Mouse (Mus musculus) lung, postnatal 0 days (tissue): ENCODE data around the gene Lpp. TPM values are rescaled to one million over a fixed set of nuclear protein-coding genes. Genes with fewer than 3 reads are reported as not detected.
A peak's percentile ranks its signal among the peaks of the same experiment; 100 is the strongest.

Source experiments
- ATAC-seq: fragments of 200-750 bp; cut with Nextera tagmentation; 2 replicates; pipeline ENCODE4 v1.8.0; 2017; ENCODE audit warnings: moderate library complexity
- DNase-seq: peaks from one replicate; pipeline ENCODE4 v3.0.0-alpha.2; 2016; ENCODE audit warnings: low spot score
- H3K27ac ChIP-seq: fragments of 300-500 bp; sonication (generic); 2 replicates; pipeline ENCODE4 v1.5.1; 2014; ENCODE audit warnings: antibody characterized with exemption, mild to moderate bottlenecking, low read length, mixed read lengths
- H3K27me3 ChIP-seq: fragments of 300-500 bp; sonication (generic); replicated peaks from 2 replicates; pipeline ENCODE4 v1.6.1; 2014; ENCODE audit warnings: low read length, mixed read lengths; ENCODE audit not compliant: insufficient read depth
- H3K36me3 ChIP-seq: fragments of 300-500 bp; sonication (generic); 2 replicates; pipeline ENCODE4 v1.6.1; 2014; ENCODE audit warnings: low read length, mixed read lengths; ENCODE audit not compliant: insufficient read depth
- H3K4me1 ChIP-seq: fragments of 300-500 bp; sonication (generic); 2 replicates; pipeline ENCODE4 v1.6.1; 2014; ENCODE audit warnings: antibody characterized with exemption, low read depth, low read length, mixed read lengths; ENCODE audit not compliant: insufficient read depth
- H3K4me2 ChIP-seq: fragments of 300-500 bp; sonication (generic); replicated peaks from 2 replicates; pipeline ENCODE4 v1.6.1; 2014; ENCODE audit warnings: low read depth, mild to moderate bottlenecking, low read length, moderate library complexity, mixed read lengths
- H3K4me3 ChIP-seq: fragments of 300-500 bp; sonication (generic); 2 replicates; pipeline ENCODE4 v1.5.1; 2014; ENCODE audit warnings: low read depth, low read length
- H3K9ac ChIP-seq: fragments of 300-500 bp; sonication (generic); replicated peaks from 2 replicates; pipeline ENCODE4 v1.6.1; 2014; ENCODE audit warnings: low read depth, mild to moderate bottlenecking
- H3K9me3 ChIP-seq: fragments of 300-500 bp; sonication (generic); 2 replicates; pipeline ENCODE4 v1.6.1; 2016; ENCODE audit warnings: low read length, mixed read lengths
- CTCF ChIP-seq: IDR thresholded peaks from 2 replicates; pipeline ENCODE4 v1.5.1; 2016; ENCODE audit warnings: antibody characterized with exemption, mild to moderate bottlenecking
- EP300 ChIP-seq: IDR thresholded peaks from 2 replicates; pipeline ENCODE4 v1.6.1; 2016; ENCODE audit warnings: antibody characterized with exemption, mild to moderate bottlenecking, control low read depth
- WGBS: fragments of 180-500 bp; shearing (Covaris S2); extraction: QIAGEN DNeasy Blood & Tissue Kit; methylation state at CpG from one replicate; pipeline ENCODE4 v1.1.7; 2014; 5-methylcytosine and 5-hydroxymethylcytosine counted together
- polyA plus RNA-seq: library from polyadenylated mRNA; unstranded; fragments of >200 nt; fragmentation: Nextera tagmentation; extraction: Ambion mirVana; gene quantifications from 2 replicates; pipeline ENCODE4 v1.2.1, GENCODE M21; 2015

Lpp gene
- polyA plus RNA-seq, 1 experiment from 2014 or later, result 36.8 TPM

- WGBS, result 80% methylated on average over 9 of the region's 9 CpGs
- H3K4me3 ChIP-seq, result no peak overlapping the region
- peaks cover 1% of the 10 kb centered on the region for H3K4me1 ChIP-seq
- H3K36me3 ChIP-seq, result no peaks in the 10 kb centered on the region
- H3K4me2 ChIP-seq, result no peak overlapping the region
- no peaks in the 10 kb centered on the region for H3K27me3 ChIP-seq
- H3K9me3 ChIP-seq, result no peaks in the 10 kb centered on the region
- no peak for ATAC-seq
- no peak overlapping the region for H3K9ac ChIP-seq
- TF ChIP-seq EP300 (no peak), CTCF (no peak)
- no peak overlapping the region for H3K27ac ChIP-seq
- DNase-seq, result peak; percentile 47
Observed at GRCm38 (mm10) chr16:24641003-24641797, 247.9 kb downstream of the Lpp start.

- H3K9ac ChIP-seq, result no peak overlapping the region
- no peaks in the 10 kb centered on the region for H3K9me3 ChIP-seq
- no peak for DNase-seq
- no peaks in the 10 kb centered on the region for H3K27me3 ChIP-seq
- no peak overlapping the region for H3K4me3 ChIP-seq
- H3K4me2 ChIP-seq, result no peak overlapping the region
- H3K27ac ChIP-seq, result no peak overlapping the region
- no peak for ATAC-seq
- 87% methylated on average over 4 of the region's 4 CpGs for WGBS
- TF ChIP-seq CTCF (no peak), EP300 (no peak)
- no peaks in the 10 kb centered on the region for H3K36me3 ChIP-seq
- H3K4me1 ChIP-seq, result peaks cover 6% of the 10 kb centered on the region
Observed at GRCm38 (mm10) chr16:24643024-24643635, 249.8 kb downstream of the Lpp start.

- ATAC-seq (no peak), DNase-seq (no peak)
- Histone ChIP-seq H3K36me3 (no peaks in the 10 kb centered on the region), H3K9me3 (no peaks in the 10 kb centered on the region), H3K4me3 (no peak overlapping the region), H3K4me1 (peaks cover 6% of the 10 kb centered on the region), H3K9ac (no peak overlapping the region), H3K4me2 (no peak overlapping the region), H3K27ac (no peak overlapping the region), H3K27me3 (no peaks in the 10 kb centered on the region)
- 83% methylated on average over 8 of the region's 8 CpGs for WGBS
- TF ChIP-seq EP300, result no peak
- no peak for TF ChIP-seq CTCF
Observed at GRCm38 (mm10) chr16:24644154-24644553, 250.8 kb downstream of the Lpp start.

GRCm38 (mm10) chr16:24644760-24645406 lies 251.6 kb downstream of the Lpp start:
- no peak for ATAC-seq
- TF ChIP-seq EP300, result no peak
- TF ChIP-seq CTCF, result no peak
- no peaks in the 10 kb centered on the region for H3K9me3 ChIP-seq
- H3K27ac ChIP-seq, result no peak overlapping the region
- no peaks in the 10 kb centered on the region for H3K27me3 ChIP-seq
- no peak overlapping the region for H3K4me2 ChIP-seq
- 83% methylated on average over 4 of the region's 4 CpGs for WGBS
- no peak overlapping the region for H3K4me3 ChIP-seq
- peaks cover 6% of the 10 kb centered on the region for H3K4me1 ChIP-seq
- no peak overlapping the region for H3K9ac ChIP-seq
- DNase-seq, result no peak
- no peaks in the 10 kb centered on the region for H3K36me3 ChIP-seq

- Histone ChIP-seq H3K27me3 (no peaks in the 10 kb centered on the region), H3K4me2 (no peak overlapping the region), H3K9ac (no peak overlapping the region), H3K4me1 (peaks cover 6% of the 10 kb centered on the region), H3K27ac (no peak overlapping the region), H3K4me3 (no peak overlapping the region), H3K9me3 (no peaks in the 10 kb centered on the region), H3K36me3 (no peaks in the 10 kb centered on the region)
- WGBS, result 47% methylated on average over 6 of the region's 6 CpGs
- no peak for TF ChIP-seq CTCF
- TF ChIP-seq EP300, result no peak
- DNase-seq (no peak), ATAC-seq (no peak)
Observed at GRCm38 (mm10) chr16:24645906-24646603, 252.7 kb downstream of the Lpp start.
